ENCODE assay signal across 8 mouse cellular contexts in the genomic region with DNA sequence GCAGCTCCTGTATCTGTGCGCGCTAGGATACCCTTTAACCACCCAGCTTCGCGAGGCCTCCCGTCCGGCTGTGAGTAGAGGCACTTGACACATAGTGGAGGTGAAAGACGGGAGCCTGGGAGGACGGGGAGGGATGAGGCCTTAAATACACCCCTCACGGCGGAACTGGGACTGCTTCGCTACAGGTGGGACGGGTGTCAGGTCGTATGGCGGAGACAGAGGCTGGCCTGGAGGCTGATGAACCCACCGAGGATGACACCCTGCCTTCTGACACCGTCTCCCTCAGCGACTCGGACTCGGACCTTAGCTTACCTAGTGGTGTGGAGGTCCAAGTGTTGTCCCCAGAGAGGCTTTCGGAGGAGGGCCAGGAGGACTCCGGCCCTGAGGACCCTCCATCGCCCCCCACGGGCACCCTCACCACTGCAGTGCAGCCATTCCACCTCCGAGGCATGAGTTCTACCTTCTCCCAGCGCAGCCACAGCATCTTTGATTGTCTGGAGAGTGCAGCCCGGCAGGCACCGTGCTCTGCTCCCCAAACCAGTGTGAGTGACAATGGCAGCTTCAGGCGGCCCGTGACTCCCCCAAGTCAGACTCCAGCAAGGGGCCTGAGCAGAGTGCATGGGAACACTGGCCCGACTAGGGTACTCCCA. TPM values are rescaled to one million over a fixed set of nuclear protein-coding genes. Genes with fewer than 3 reads are reported as not detected.
A peak's percentile ranks its signal among the peaks of the same experiment; 100 is the strongest.
DNase-seq lines count a peak whose midpoint lies in the region; ATAC-seq and TF ChIP-seq lines count a peak whose summit lies in the region.

No protein-coding gene starts in this region.

- ATAC-seq in forebrain, embryonic 14.5 days, result no peak
- no peak for ATAC-seq in limb, embryonic 11.5 days (ENCODE audit: insufficient number of reproducible peaks, low FRiP score, low TSS enrichment, low read depth)
- ATAC-seq in midbrain, postnatal 0 days (ENCODE audit: low FRiP score), result no peak

- H3K4me2 ChIP-seq in forebrain, embryonic 14.5 days (ENCODE audit: low read length), result peak overlapping the region; percentile 96
- peak overlapping the region; percentile 99 for H3K4me2 ChIP-seq in limb, embryonic 11.5 days (ENCODE audit: low read depth, severe bottlenecking)
- peak overlapping the region; percentile 97 for H3K4me2 ChIP-seq in midbrain, postnatal 0 days (ENCODE audit: low read depth, low read length, poor library complexity, severe bottlenecking)

- peak overlapping the region; percentile 86 for H3K4me3 ChIP-seq in left cerebral cortex, adult 2 months
- peak overlapping the region; percentile 77 for H3K4me3 ChIP-seq in brown adipose tissue, adult 24 weeks (ENCODE audit: insufficient read depth, low read depth, low read length)
- peak overlapping the region; percentile 80 for H3K4me3 ChIP-seq in forebrain, embryonic 14.5 days (ENCODE audit: low read depth, low read length)
- H3K4me3 ChIP-seq in limb, embryonic 11.5 days (ENCODE audit: low read depth, low read length), result peak overlapping the region; percentile 91
- H3K4me3 ChIP-seq in midbrain, postnatal 0 days (ENCODE audit: low read depth, low read length), result peak overlapping the region; percentile 74

- intact Hi-C loops in left cerebral cortex, adult 2 months (cut with DNase I), result loop anchor here (1.0 to 2.0 kb wide), 2 partner anchors 17 to 62 kb away; partner anchors contain the start of gene Cd81

- no peaks in the 10 kb centered on the region for H3K27me3 ChIP-seq in forebrain, embryonic 14.5 days (replicated peaks; ENCODE audit: control insufficient read depth, insufficient read depth, low read length)
- no peaks in the 10 kb centered on the region for H3K27me3 ChIP-seq in limb, embryonic 11.5 days (ENCODE audit: control insufficient read depth, insufficient read depth, low read length)
- H3K27me3 ChIP-seq in midbrain, postnatal 0 days (ENCODE audit: insufficient read depth, low read length), result no peaks in the 10 kb centered on the region

- H3K4me1 ChIP-seq in brown adipose tissue, adult 24 weeks (ENCODE audit: control insufficient read depth, insufficient read depth, insufficient read length, low read length), result peaks cover 17% of the 10 kb centered on the region
- H3K4me1 ChIP-seq in forebrain, embryonic 14.5 days (ENCODE audit: control insufficient read depth, insufficient read depth, low read length), result peaks cover 15% of the 10 kb centered on the region
- H3K4me1 ChIP-seq in limb, embryonic 11.5 days (ENCODE audit: control insufficient read depth, insufficient read depth, low read length), result peaks cover 17% of the 10 kb centered on the region
- peaks cover 8% of the 10 kb centered on the region for H3K4me1 ChIP-seq in midbrain, postnatal 0 days (ENCODE audit: insufficient read depth, low read length)

- DNase-seq in left cerebral cortex, adult 2 months (ENCODE audit: extremely low spot score in 1 of 2, low spot score in 2 of 2), result no peak
- DNase-seq in left cerebral cortex, adult 9 months (ENCODE audit: low spot score in 2 of 2), result no peak
- no peak for DNase-seq in forebrain, embryonic 14.5 days (ENCODE audit: low spot score)
- DNase-seq in limb, embryonic 11.5 days (ENCODE audit: low spot score), result peak; percentile 37
- DNase-seq in midbrain, postnatal 0 days (ENCODE audit: low spot score), result no peak
- DNase-seq in frontal cortex, postnatal 36 days (ENCODE audit: low spot score in 2 of 2), result no peak
- DNase-seq in urinary bladder, adult 18-20 months (ENCODE audit: low spot score in 2 of 2), result no peak

- no peaks in the 10 kb centered on the region for H3K9me3 ChIP-seq in forebrain, embryonic 14.5 days (replicated peaks; ENCODE audit: control insufficient read depth, low read length)
- H3K9me3 ChIP-seq in limb, embryonic 11.5 days (ENCODE audit: control insufficient read depth, low read length), result no peaks in the 10 kb centered on the region
- no peaks in the 10 kb centered on the region for H3K9me3 ChIP-seq in midbrain, postnatal 0 days (ENCODE audit: low read length)

- no peak for TF ChIP-seq CTCF in left cerebral cortex, adult 2 months (IDR thresholded peaks at IDR 0.05)
- peak; percentile 14; the same call in 1 of the 2 replicates for TF ChIP-seq CTCF in midbrain, postnatal 0 days (IDR thresholded peaks at IDR 0.05)

- 11% methylated on average over 30 of the region's 30 CpGs for WGBS in forebrain, embryonic 14.5 days
- WGBS in limb, embryonic 11.5 days, result 16% methylated on average over 30 of the region's 30 CpGs
- WGBS in midbrain, postnatal 0 days, result 8% methylated on average over 30 of the region's 30 CpGs

- peaks cover 33% of the 10 kb centered on the region for H3K36me3 ChIP-seq in forebrain, embryonic 14.5 days (ENCODE audit: control insufficient read depth, insufficient read depth, low read length)
- H3K36me3 ChIP-seq in limb, embryonic 11.5 days (ENCODE audit: control insufficient read depth, insufficient read depth, low read length), result peaks cover 18% of the 10 kb centered on the region; the same call in 1 of the 2 replicates
- peaks cover 26% of the 10 kb centered on the region for H3K36me3 ChIP-seq in midbrain, postnatal 0 days (ENCODE audit: insufficient read depth, low read length)

- H3K27ac ChIP-seq in left cerebral cortex, adult 2 months, result peak overlapping the region; percentile 85
- H3K27ac ChIP-seq in brown adipose tissue, adult 24 weeks (replicated peaks; ENCODE audit: low read depth, low read length), result peak overlapping the region; percentile 66
- peak overlapping the region; percentile 97; the same call in 1 of the 2 replicates for H3K27ac ChIP-seq in forebrain, embryonic 14.5 days (ENCODE audit: low read depth, low read length)
- peak overlapping the region; percentile 65; the same call in 1 of the 2 replicates for H3K27ac ChIP-seq in limb, embryonic 11.5 days (replicated peaks; ENCODE audit: low read depth, low read length)
- peak overlapping the region; percentile 84 for H3K27ac ChIP-seq in midbrain, postnatal 0 days (ENCODE audit: low read depth, low read length)

- peak overlapping the region; percentile 91 for H3K9ac ChIP-seq in forebrain, embryonic 14.5 days (ENCODE audit: low read length)
- peak overlapping the region; percentile 95 for H3K9ac ChIP-seq in limb, embryonic 11.5 days (ENCODE audit: low read length)
- peak overlapping the region; percentile 85 for H3K9ac ChIP-seq in midbrain, postnatal 0 days (replicated peaks; ENCODE audit: low read length, poor library complexity, severe bottlenecking)

RNA-seq across cellular contexts. Expression of gene Tssc4, which starts 0.8 kb away (rescaled TPM):
- 10 to 100 TPM; 38.0 to 41.5 TPM for total RNA-seq in left cerebral cortex, adult 2 months (2021)
- 6.7 and 13.2 TPM in 2 replicates for polyA plus RNA-seq in brown adipose tissue, adult 24 weeks (2012; ENCODE audit: insufficient read depth, insufficient read length, missing spikeins)
- polyA plus RNA-seq in forebrain, embryonic 14.5 days (2014; fragmentation: Nextera tagmentation; extraction: Ambion mirVana), result 97.5 and 106 TPM in 2 replicates
- polyA plus RNA-seq in limb, embryonic 11.5 days (2014; fragmentation: Nextera tagmentation; extraction: Ambion mirVana), result 76.9 and 82.1 TPM in 2 replicates
- total RNA-seq in midbrain, postnatal 0 days (2014; rRNA removed), result 71.3 and 92.4 TPM in 2 replicates
- 101 and 103 TPM in 2 replicates for polyA plus RNA-seq in midbrain, postnatal 0 days (2015; fragmentation: Nextera tagmentation; extraction: Ambion mirVana)

RNA-seq across cellular contexts. Expression of gene Cd81, which starts 17.3 kb away (rescaled TPM):
- 100 to 1,000 TPM; 380 to 388 TPM for total RNA-seq in left cerebral cortex, adult 2 months (2021)
- 289 and 375 TPM in 2 replicates for polyA plus RNA-seq in brown adipose tissue, adult 24 weeks (2012; ENCODE audit: insufficient read depth, insufficient read length, missing spikeins)
- polyA plus RNA-seq in forebrain, embryonic 14.5 days (2014; fragmentation: Nextera tagmentation; extraction: Ambion mirVana), result 343 and 345 TPM in 2 replicates
- 317 and 321 TPM in 2 replicates for polyA plus RNA-seq in limb, embryonic 11.5 days (2014; fragmentation: Nextera tagmentation; extraction: Ambion mirVana)
- total RNA-seq in midbrain, postnatal 0 days (2014; rRNA removed), result 454 and 542 TPM in 2 replicates
- 511 and 569 TPM in 2 replicates for polyA plus RNA-seq in midbrain, postnatal 0 days (2015; fragmentation: Nextera tagmentation; extraction: Ambion mirVana)

RNA-seq across cellular contexts. Expression of gene Trpm5, which starts 24.6 kb away (rescaled TPM):
- not detected for total RNA-seq in left cerebral cortex, adult 2 months (2021)
- not detected in 2 replicates for polyA plus RNA-seq in brown adipose tissue, adult 24 weeks (2012; ENCODE audit: insufficient read depth, insufficient read length, missing spikeins)
- polyA plus RNA-seq in forebrain, embryonic 14.5 days (2014; fragmentation: Nextera tagmentation; extraction: Ambion mirVana), result 1.4 and 2.0 TPM in 2 replicates
- polyA plus RNA-seq in limb, embryonic 11.5 days (2014; fragmentation: Nextera tagmentation; extraction: Ambion mirVana), result 2.4 and 2.9 TPM in 2 replicates
- 1.3 and 1.7 TPM in 2 replicates for total RNA-seq in midbrain, postnatal 0 days (2014; rRNA removed)
- polyA plus RNA-seq in midbrain, postnatal 0 days (2015; fragmentation: Nextera tagmentation; extraction: Ambion mirVana), result 0.94 and 1.6 TPM in 2 replicates

RNA-seq across cellular contexts. Expression of gene Kcnq1, which starts 36.3 kb away (rescaled TPM):
- total RNA-seq in left cerebral cortex, adult 2 months (2021), result 1 to 10 TPM in 1 of 2 experiments, under 1 TPM in 1; 0.61 to 1.2 TPM
- 0.36 and 1.0 TPM in 2 replicates for polyA plus RNA-seq in brown adipose tissue, adult 24 weeks (2012; ENCODE audit: insufficient read depth, insufficient read length, missing spikeins)
- 0.90 and 2.1 TPM in 2 replicates for polyA plus RNA-seq in forebrain, embryonic 14.5 days (2014; fragmentation: Nextera tagmentation; extraction: Ambion mirVana)
- 1.5 and 1.7 TPM in 2 replicates for polyA plus RNA-seq in limb, embryonic 11.5 days (2014; fragmentation: Nextera tagmentation; extraction: Ambion mirVana)
- total RNA-seq in midbrain, postnatal 0 days (2014; rRNA removed), result 0.44 and 1.4 TPM in 2 replicates
- 0.87 and 1.2 TPM in 2 replicates for polyA plus RNA-seq in midbrain, postnatal 0 days (2015; fragmentation: Nextera tagmentation; extraction: Ambion mirVana)
